Mouse (Mus musculus): ENCODE results near the gene Abca8b. TPM values are rescaled to one million over a fixed set of nuclear protein-coding genes. Genes with fewer than 3 reads are reported as not detected.

The Abca8b gene
- polyA plus RNA-seq, 1 experiment from 2014 or later, result 0.32 TPM

DNA sequence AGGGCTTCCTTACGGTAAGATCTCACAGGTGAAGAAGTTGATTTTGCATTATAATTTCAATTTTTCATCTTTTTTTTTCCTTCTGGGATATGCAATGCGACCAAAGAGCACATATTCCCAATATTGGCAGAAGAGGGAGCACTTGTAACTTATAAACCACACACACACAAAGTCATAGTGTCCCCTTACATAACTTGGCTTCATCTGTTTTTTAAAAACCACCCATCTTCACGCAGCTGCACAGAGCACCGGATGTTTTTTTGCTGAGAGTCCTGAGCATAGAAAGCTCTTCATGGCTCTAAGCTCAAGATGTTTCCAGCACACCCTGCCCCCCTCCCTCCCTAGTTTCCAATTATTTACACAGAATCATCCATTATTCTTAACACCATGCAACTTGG is 103.7 kb downstream of the Abca8b start:
- Histone ChIP-seq H3K36me3 (ENCODE audit: control insufficient read depth, insufficient read depth, low read length) (no peaks in the 10 kb centered on the region), H3K27me3 (ENCODE audit: control insufficient read depth, insufficient read depth, low read length) (no peaks in the 10 kb centered on the region), H3K4me2 (ENCODE audit: low read depth) (no peak overlapping the region), H3K9ac (ENCODE audit: low read length) (no peak overlapping the region), H3K4me3 (ENCODE audit: low read depth, low read length) (no peak overlapping the region), H3K27ac (ENCODE audit: low read depth, low read length) (no peak overlapping the region), H3K9me3 (ENCODE audit: control insufficient read depth, low read length) (no peaks in the 10 kb centered on the region), H3K4me1 (ENCODE audit: control insufficient read depth, insufficient read depth, low read length) (no peaks in the 10 kb centered on the region)
- DNase-seq (ENCODE audit: low spot score) (no peak), ATAC-seq (ENCODE audit: insufficient read depth, low FRiP score, low TSS enrichment) (no peak)
- 81% methylated on average over 4 of the region's 4 CpGs for WGBS

DNA sequence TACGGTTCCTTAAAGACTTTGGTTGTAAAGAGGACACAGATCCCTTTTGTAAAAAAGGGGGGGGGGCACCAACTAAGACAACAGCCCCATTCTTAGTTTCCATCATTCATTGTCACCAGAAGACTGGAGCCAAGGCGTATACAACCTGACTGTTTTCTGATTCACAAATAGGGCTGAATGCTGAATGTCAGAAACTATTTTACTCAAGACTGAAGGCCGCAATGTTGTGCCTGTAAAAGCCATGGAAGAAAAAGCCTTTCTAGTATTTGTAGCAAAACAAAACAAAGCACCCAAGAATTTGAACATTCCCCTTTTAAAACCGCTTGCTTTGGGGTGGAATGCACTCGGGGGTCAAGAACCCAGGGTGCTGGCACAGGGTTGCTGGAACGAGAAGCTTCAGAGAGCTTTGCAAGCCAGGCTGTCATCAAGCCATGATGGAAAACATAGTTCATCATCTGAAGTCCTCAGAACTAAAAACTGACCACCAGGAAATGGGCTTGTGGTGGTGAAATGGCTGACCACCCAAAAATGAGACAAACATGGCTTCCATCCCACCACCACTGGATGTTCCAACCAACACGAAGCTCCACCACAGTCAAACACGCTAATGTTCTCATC is 104.2 kb downstream of the Abca8b start:
- H3K4me3 ChIP-seq (ENCODE audit: low read depth, low read length), result no peak overlapping the region
- no peak for ATAC-seq (ENCODE audit: insufficient read depth, low FRiP score, low TSS enrichment)
- H3K27ac ChIP-seq (ENCODE audit: low read depth, low read length), result no peak overlapping the region
- WGBS, result 74% methylated on average over 8 of the region's 8 CpGs
- H3K4me2 ChIP-seq (ENCODE audit: low read depth), result no peak overlapping the region
- no peak for DNase-seq (ENCODE audit: low spot score)
- no peaks in the 10 kb centered on the region for H3K4me1 ChIP-seq (ENCODE audit: control insufficient read depth, insufficient read depth, low read length)
- no peaks in the 10 kb centered on the region for H3K27me3 ChIP-seq (ENCODE audit: control insufficient read depth, insufficient read depth, low read length)
- no peaks in the 10 kb centered on the region for H3K9me3 ChIP-seq (ENCODE audit: control insufficient read depth, low read length)
- H3K36me3 ChIP-seq (ENCODE audit: control insufficient read depth, insufficient read depth, low read length), result no peaks in the 10 kb centered on the region
- H3K9ac ChIP-seq (ENCODE audit: low read length), result no peak overlapping the region

DNA sequence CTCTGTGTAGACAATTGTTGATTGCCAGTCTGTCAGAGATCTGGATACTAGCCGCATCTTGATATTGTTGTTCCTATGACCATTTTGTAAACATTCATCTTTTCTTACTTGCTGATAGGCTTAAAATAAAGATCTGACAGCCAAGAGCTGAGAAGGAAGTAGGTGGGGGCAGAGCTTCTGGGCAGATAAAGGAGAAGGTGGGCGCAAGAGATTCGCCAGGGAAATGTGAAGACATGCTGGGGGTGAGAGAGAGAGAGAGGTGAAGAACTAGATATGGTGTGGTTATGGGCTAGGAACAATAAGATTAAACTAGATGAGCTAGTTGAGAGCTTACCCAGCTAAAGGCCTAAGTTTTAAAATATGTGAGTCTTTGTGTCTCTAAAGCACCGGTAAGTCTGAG is 106.0 kb downstream of the Abca8b start:
- no peak overlapping the region for H3K4me3 ChIP-seq (ENCODE audit: low read depth, low read length)
- H3K4me2 ChIP-seq (ENCODE audit: low read depth), result no peak overlapping the region
- ATAC-seq (ENCODE audit: insufficient read depth, low FRiP score, low TSS enrichment) (no peak), DNase-seq (ENCODE audit: low spot score) (no peak)
- no peak overlapping the region for H3K9ac ChIP-seq (ENCODE audit: low read length)
- no peaks in the 10 kb centered on the region for H3K4me1 ChIP-seq (ENCODE audit: control insufficient read depth, insufficient read depth, low read length)
- H3K27ac ChIP-seq (ENCODE audit: low read depth, low read length), result no peak overlapping the region
- WGBS, result 95% methylated on average over 4 of the region's 4 CpGs
- no peaks in the 10 kb centered on the region for H3K9me3 ChIP-seq (ENCODE audit: control insufficient read depth, low read length)
- H3K27me3 ChIP-seq (ENCODE audit: control insufficient read depth, insufficient read depth, low read length), result no peaks in the 10 kb centered on the region
- H3K36me3 ChIP-seq (ENCODE audit: control insufficient read depth, insufficient read depth, low read length), result no peaks in the 10 kb centered on the region

DNA sequence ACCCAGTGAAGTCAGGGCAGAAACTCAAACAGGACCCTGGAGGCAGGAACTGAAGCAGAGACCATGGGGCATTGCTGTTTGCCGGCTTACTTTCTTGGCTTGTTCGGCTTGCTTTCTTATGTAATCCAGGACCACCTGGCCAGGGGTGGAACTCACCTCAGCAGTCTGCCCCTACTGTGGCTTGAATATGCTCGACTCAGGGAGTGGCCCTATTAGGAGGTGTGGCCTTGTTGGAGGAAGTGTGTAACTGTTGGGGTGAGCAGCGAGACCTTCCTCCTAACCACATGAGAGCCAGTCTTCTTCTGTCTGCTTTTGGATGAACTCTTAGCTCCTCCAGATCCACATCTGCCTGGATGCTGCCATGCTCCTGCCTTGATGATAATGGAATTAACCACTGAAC is 108.9 kb downstream of the Abca8b start:
- H3K4me2 ChIP-seq (ENCODE audit: low read depth), result no peak overlapping the region
- 93% methylated on average over 4 of the region's 4 CpGs for WGBS

DNA sequence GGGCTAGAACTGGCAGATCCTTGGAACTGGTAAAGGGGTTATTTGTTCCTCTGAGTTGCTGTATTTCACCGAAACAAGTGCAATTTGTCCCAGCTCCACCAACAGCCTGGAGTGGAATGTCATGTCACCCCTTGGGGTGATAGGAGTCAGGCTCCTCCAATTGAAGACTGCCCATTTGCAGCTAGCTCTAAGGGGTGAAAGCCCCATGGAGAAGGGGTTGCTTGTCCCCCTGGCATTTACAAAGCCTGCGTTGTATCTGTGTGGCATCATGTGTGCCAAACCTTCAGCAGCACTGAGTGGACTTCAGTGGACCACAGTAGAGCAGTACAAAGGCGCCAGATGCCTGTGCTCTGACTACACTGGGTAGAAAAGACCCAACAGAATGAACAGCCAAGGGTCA is 110.1 kb downstream of the Abca8b start:
- H3K27me3 ChIP-seq (ENCODE audit: control insufficient read depth, insufficient read depth, low read length), result no peaks in the 10 kb centered on the region
- H3K4me1 ChIP-seq (ENCODE audit: control insufficient read depth, insufficient read depth, low read length), result no peaks in the 10 kb centered on the region
- DNase-seq (ENCODE audit: low spot score), result no peak
- H3K9me3 ChIP-seq (ENCODE audit: control insufficient read depth, low read length), result no peaks in the 10 kb centered on the region
- no peak overlapping the region for H3K4me2 ChIP-seq (ENCODE audit: low read depth)
- H3K4me3 ChIP-seq (ENCODE audit: low read depth, low read length), result no peak overlapping the region
- 90% methylated on average over 3 of the region's 3 CpGs for WGBS
- H3K9ac ChIP-seq (ENCODE audit: low read length), result no peak overlapping the region
- H3K36me3 ChIP-seq (ENCODE audit: control insufficient read depth, insufficient read depth, low read length), result no peaks in the 10 kb centered on the region
- ATAC-seq (ENCODE audit: insufficient read depth, low FRiP score, low TSS enrichment), result no peak
- no peak overlapping the region for H3K27ac ChIP-seq (ENCODE audit: low read depth, low read length)

More for the DNA sequence above, 108.9 kb downstream of the Abca8b start:
- no peak for ATAC-seq (ENCODE audit: insufficient read depth, low FRiP score, low TSS enrichment)
- no peak overlapping the region for H3K9ac ChIP-seq (ENCODE audit: low read length)
- H3K4me3 ChIP-seq (ENCODE audit: low read depth, low read length), result no peak overlapping the region
- H3K27ac ChIP-seq (ENCODE audit: low read depth, low read length), result no peak overlapping the region
- H3K36me3 ChIP-seq (ENCODE audit: control insufficient read depth, insufficient read depth, low read length), result no peaks in the 10 kb centered on the region
- H3K27me3 ChIP-seq (ENCODE audit: control insufficient read depth, insufficient read depth, low read length), result no peaks in the 10 kb centered on the region
- no peak for DNase-seq (ENCODE audit: low spot score)
- no peaks in the 10 kb centered on the region for H3K9me3 ChIP-seq (ENCODE audit: control insufficient read depth, low read length)
- no peaks in the 10 kb centered on the region for H3K4me1 ChIP-seq (ENCODE audit: control insufficient read depth, insufficient read depth, low read length)

DNA sequence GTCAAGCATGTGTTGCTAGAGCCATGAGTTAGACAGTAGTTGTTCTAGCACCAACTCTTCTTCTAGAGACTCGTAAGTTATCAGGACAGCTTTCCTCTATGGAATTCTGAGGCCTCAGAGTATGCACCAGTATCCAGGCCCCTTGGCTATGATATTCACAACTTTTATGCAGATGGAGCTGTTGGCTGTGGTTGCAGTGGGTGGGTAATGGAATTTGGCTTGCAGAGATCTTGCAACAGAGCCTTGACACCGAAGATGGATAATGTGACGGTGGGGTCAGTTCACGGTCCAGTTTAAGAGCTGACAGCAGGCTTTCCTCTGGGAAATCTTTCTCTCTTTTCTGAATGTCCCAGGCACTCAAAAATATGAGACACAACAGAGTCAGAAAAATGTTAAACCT is 110.8 kb downstream of the Abca8b start:
- DNase-seq (ENCODE audit: low spot score), result no peak
- WGBS, result 81% methylated on average over 4 of the region's 4 CpGs

DNA sequence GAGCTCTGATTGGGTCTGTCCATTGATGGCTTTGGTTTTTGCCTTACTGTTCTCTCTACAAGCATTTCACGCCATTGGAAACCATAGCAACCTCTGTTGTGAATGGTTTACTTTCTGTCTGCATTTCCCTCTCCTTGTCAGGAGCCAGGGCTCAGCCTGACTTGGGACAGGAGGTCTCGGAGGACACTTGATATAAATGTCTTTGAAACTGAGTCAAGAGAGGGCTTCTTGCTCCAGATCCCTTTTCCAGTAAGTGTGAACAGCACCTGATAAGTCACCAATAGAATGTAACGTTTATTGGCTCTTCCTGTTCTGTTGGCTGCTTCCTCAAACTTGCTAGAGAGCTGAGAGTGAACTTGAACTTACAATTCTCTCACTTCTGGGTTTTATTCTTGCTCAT is 111.5 kb downstream of the Abca8b start:
- H3K4me2 ChIP-seq (ENCODE audit: low read depth), result no peak overlapping the region
- WGBS, result 68% methylated on average over 3 of the region's 3 CpGs
- DNase-seq (ENCODE audit: low spot score) (no peak), ATAC-seq (ENCODE audit: insufficient read depth, low FRiP score, low TSS enrichment) (no peak)
- H3K9ac ChIP-seq (ENCODE audit: low read length), result no peak overlapping the region
- no peaks in the 10 kb centered on the region for H3K27me3 ChIP-seq (ENCODE audit: control insufficient read depth, insufficient read depth, low read length)
- H3K27ac ChIP-seq (ENCODE audit: low read depth, low read length), result no peak overlapping the region
- H3K4me3 ChIP-seq (ENCODE audit: low read depth, low read length), result no peak overlapping the region
- H3K36me3 ChIP-seq (ENCODE audit: control insufficient read depth, insufficient read depth, low read length), result no peaks in the 10 kb centered on the region
- H3K4me1 ChIP-seq (ENCODE audit: control insufficient read depth, insufficient read depth, low read length), result no peaks in the 10 kb centered on the region
- no peaks in the 10 kb centered on the region for H3K9me3 ChIP-seq (ENCODE audit: control insufficient read depth, low read length)

More for the DNA sequence above, 110.8 kb downstream of the Abca8b start:
- Histone ChIP-seq H3K27me3 (ENCODE audit: control insufficient read depth, insufficient read depth, low read length) (no peaks in the 10 kb centered on the region), H3K4me2 (ENCODE audit: low read depth) (no peak overlapping the region), H3K4me3 (ENCODE audit: low read depth, low read length) (no peak overlapping the region), H3K9ac (ENCODE audit: low read length) (no peak overlapping the region), H3K27ac (ENCODE audit: low read depth, low read length) (no peak overlapping the region), H3K4me1 (ENCODE audit: control insufficient read depth, insufficient read depth, low read length) (no peaks in the 10 kb centered on the region), H3K36me3 (ENCODE audit: control insufficient read depth, insufficient read depth, low read length) (no peaks in the 10 kb centered on the region), H3K9me3 (ENCODE audit: control insufficient read depth, low read length) (no peaks in the 10 kb centered on the region)
- no peak for ATAC-seq (ENCODE audit: insufficient read depth, low FRiP score, low TSS enrichment)

Other genes with a start within 250 kb of the Abca8b start
- gene 1700012B07Rik, start 167.8 kb downstream of the Abca8b start, polyA plus RNA-seq (2014; fragmentation: Nextera tagmentation; extraction: Ambion mirVana), result not detected in 2 replicates
- gene Abca8a, start 100.1 kb upstream of the Abca8b start, polyA plus RNA-seq (2014; fragmentation: Nextera tagmentation; extraction: Ambion mirVana), result 0.27 TPM in 1 of 2 replicates, not detected in the other
- gene Abca9, start 172.4 kb upstream of the Abca8b start, polyA plus RNA-seq (2014; fragmentation: Nextera tagmentation; extraction: Ambion mirVana), result 3.5 and 5.0 TPM in 2 replicates

All from neural tube, embryonic 11.5 days (tissue).